Mouse (Mus musculus): Measurements from ENCODE around the gene Negr1. TPM values are rescaled to one million over a fixed set of nuclear protein-coding genes. Genes with fewer than 3 reads are reported as not detected.

Gene Negr1
- polyA plus RNA-seq, 1 experiment from 2014 or later: 4.2 TPM

- ATAC-seq (ENCODE audit: insufficient read depth, low FRiP score, low TSS enrichment): no peak
- H3K9ac ChIP-seq (ENCODE audit: low read length): no peak overlapping the region
- no peak for DNase-seq (ENCODE audit: low spot score)
- H3K4me3 ChIP-seq (ENCODE audit: low read depth, low read length): no peak overlapping the region
- no peak overlapping the region for H3K4me2 ChIP-seq (ENCODE audit: low read depth)
- WGBS: 83% methylated on average over 4 of the region's 4 CpGs
- no peaks in the 10 kb centered on the region for H3K36me3 ChIP-seq (ENCODE audit: control insufficient read depth, insufficient read depth, low read length)
- no peaks in the 10 kb centered on the region for H3K27me3 ChIP-seq (ENCODE audit: control insufficient read depth, insufficient read depth, low read length)
- H3K4me1 ChIP-seq (ENCODE audit: control insufficient read depth, insufficient read depth, low read length): no peaks in the 10 kb centered on the region
- H3K9me3 ChIP-seq (ENCODE audit: control insufficient read depth, low read length): no peaks in the 10 kb centered on the region
- no peak overlapping the region for H3K27ac ChIP-seq (ENCODE audit: low read depth, low read length)
Observed at GRCm38 (mm10) chr3:156955094-156955493, 393.5 kb downstream of the Negr1 start.

DNA sequence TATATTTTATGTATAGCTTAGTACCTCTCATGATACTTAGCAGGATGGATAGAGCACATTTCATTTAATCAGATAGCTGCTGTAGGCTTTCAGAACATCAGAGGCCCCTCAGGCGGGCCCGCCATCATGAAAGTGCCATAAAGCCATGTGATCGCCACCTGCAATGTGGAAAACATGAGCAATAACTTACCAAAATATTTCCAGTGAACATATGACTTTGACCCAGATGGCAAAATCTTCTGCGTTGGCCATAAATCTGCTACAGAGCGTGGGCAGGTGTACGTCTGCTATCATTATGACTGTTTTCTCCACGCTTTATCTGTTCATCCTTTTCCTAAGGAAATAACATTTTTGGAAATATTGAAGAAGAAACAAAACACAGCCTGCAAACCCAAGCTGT is 397.0 kb downstream of the Negr1 start:
- no peak overlapping the region for H3K9ac ChIP-seq (ENCODE audit: low read length)
- H3K36me3 ChIP-seq (ENCODE audit: control insufficient read depth, insufficient read depth, low read length): no peaks in the 10 kb centered on the region
- H3K4me3 ChIP-seq (ENCODE audit: low read depth, low read length): no peak overlapping the region
- no peak for ATAC-seq (ENCODE audit: insufficient read depth, low FRiP score, low TSS enrichment)
- no peaks in the 10 kb centered on the region for H3K4me1 ChIP-seq (ENCODE audit: control insufficient read depth, insufficient read depth, low read length)
- H3K9me3 ChIP-seq (ENCODE audit: control insufficient read depth, low read length): no peaks in the 10 kb centered on the region
- no peak overlapping the region for H3K27ac ChIP-seq (ENCODE audit: low read depth, low read length)
- DNase-seq (ENCODE audit: low spot score): no peak
- WGBS: 91% methylated on average over 7 of the region's 7 CpGs
- H3K4me2 ChIP-seq (ENCODE audit: low read depth): no peak overlapping the region
- no peaks in the 10 kb centered on the region for H3K27me3 ChIP-seq (ENCODE audit: control insufficient read depth, insufficient read depth, low read length)

DNA sequence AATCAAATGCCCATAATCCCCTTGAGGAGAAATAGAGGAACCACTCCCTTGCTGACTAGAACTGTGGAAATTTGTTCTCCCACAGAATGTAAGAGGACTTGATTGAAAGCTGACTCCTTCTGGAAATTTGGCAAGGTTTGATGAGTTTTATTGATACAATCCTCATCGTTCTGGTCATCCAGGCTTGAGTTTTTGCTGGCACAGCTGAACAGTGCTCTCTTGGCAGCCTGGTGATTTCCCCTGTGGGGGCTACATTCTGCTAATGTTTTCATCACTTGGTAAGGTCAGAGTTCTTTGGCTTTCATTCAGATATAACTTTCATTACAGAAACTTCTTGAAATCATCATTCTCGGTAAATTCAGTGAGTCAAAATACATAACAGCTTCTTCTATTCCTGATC is 407.2 kb downstream of the Negr1 start:
- H3K4me1 ChIP-seq (ENCODE audit: control insufficient read depth, insufficient read depth, low read length): no peaks in the 10 kb centered on the region
- H3K4me3 ChIP-seq (ENCODE audit: low read depth, low read length): no peak overlapping the region
- H3K9ac ChIP-seq (ENCODE audit: low read length): no peak overlapping the region
- DNase-seq (ENCODE audit: low spot score) (no peak), ATAC-seq (ENCODE audit: insufficient read depth, low FRiP score, low TSS enrichment) (no peak)
- H3K36me3 ChIP-seq (ENCODE audit: control insufficient read depth, insufficient read depth, low read length): no peaks in the 10 kb centered on the region
- H3K4me2 ChIP-seq (ENCODE audit: low read depth): no peak overlapping the region
- no peaks in the 10 kb centered on the region for H3K9me3 ChIP-seq (ENCODE audit: control insufficient read depth, low read length)
- no peaks in the 10 kb centered on the region for H3K27me3 ChIP-seq (ENCODE audit: control insufficient read depth, insufficient read depth, low read length)
- H3K27ac ChIP-seq (ENCODE audit: low read depth, low read length): no peak overlapping the region
- 86% methylated on average over 2 of the region's 2 CpGs for WGBS

GRCm38 (mm10) chr3:156971104-156971503 is 409.5 kb downstream of the Negr1 start:
- no peaks in the 10 kb centered on the region for H3K4me1 ChIP-seq (ENCODE audit: control insufficient read depth, insufficient read depth, low read length)
- 70% methylated on average over 2 of the region's 2 CpGs for WGBS
- no peak for ATAC-seq (ENCODE audit: insufficient read depth, low FRiP score, low TSS enrichment)

DNA sequence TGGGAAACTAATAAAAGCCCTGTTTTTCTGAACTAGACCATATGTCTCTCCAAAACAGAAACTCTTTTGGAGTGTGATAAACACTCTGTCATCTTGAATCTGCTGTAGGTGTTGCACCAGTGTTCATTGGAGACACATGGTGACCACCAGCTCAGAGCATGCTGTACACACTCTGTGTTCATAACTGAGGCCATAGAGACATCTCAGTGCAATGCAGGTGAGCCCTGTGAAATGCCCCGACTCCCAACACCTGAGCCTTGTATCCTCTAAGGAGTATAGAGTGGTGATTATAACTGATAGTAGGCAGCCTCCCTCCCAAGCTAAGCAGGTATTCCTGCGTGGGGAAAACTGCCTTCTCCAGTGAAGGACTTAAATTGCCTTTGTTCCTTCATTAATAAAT is 415.2 kb downstream of the Negr1 start:
- Histone ChIP-seq H3K36me3 (ENCODE audit: control insufficient read depth, insufficient read depth, low read length) (no peaks in the 10 kb centered on the region), H3K4me2 (ENCODE audit: low read depth) (no peak overlapping the region), H3K4me1 (ENCODE audit: control insufficient read depth, insufficient read depth, low read length) (no peaks in the 10 kb centered on the region), H3K27ac (ENCODE audit: low read depth, low read length) (no peak overlapping the region), H3K9ac (ENCODE audit: low read length) (no peak overlapping the region), H3K27me3 (ENCODE audit: control insufficient read depth, insufficient read depth, low read length) (no peaks in the 10 kb centered on the region), H3K4me3 (ENCODE audit: low read depth, low read length) (no peak overlapping the region), H3K9me3 (ENCODE audit: control insufficient read depth, low read length) (no peaks in the 10 kb centered on the region)
- WGBS: 62% methylated on average over 2 of the region's 2 CpGs
- DNase-seq (ENCODE audit: low spot score) (no peak), ATAC-seq (ENCODE audit: insufficient read depth, low FRiP score, low TSS enrichment) (no peak)

More at GRCm38 (mm10) chr3:156971104-156971503, 409.5 kb downstream of the Negr1 start:
- H3K27ac ChIP-seq (ENCODE audit: low read depth, low read length): no peak overlapping the region
- H3K4me3 ChIP-seq (ENCODE audit: low read depth, low read length): no peak overlapping the region
- H3K36me3 ChIP-seq (ENCODE audit: control insufficient read depth, insufficient read depth, low read length): no peaks in the 10 kb centered on the region
- no peak overlapping the region for H3K9ac ChIP-seq (ENCODE audit: low read length)
- no peaks in the 10 kb centered on the region for H3K9me3 ChIP-seq (ENCODE audit: control insufficient read depth, low read length)
- H3K4me2 ChIP-seq (ENCODE audit: low read depth): no peak overlapping the region
- no peak for DNase-seq (ENCODE audit: low spot score)
- no peaks in the 10 kb centered on the region for H3K27me3 ChIP-seq (ENCODE audit: control insufficient read depth, insufficient read depth, low read length)

DNA sequence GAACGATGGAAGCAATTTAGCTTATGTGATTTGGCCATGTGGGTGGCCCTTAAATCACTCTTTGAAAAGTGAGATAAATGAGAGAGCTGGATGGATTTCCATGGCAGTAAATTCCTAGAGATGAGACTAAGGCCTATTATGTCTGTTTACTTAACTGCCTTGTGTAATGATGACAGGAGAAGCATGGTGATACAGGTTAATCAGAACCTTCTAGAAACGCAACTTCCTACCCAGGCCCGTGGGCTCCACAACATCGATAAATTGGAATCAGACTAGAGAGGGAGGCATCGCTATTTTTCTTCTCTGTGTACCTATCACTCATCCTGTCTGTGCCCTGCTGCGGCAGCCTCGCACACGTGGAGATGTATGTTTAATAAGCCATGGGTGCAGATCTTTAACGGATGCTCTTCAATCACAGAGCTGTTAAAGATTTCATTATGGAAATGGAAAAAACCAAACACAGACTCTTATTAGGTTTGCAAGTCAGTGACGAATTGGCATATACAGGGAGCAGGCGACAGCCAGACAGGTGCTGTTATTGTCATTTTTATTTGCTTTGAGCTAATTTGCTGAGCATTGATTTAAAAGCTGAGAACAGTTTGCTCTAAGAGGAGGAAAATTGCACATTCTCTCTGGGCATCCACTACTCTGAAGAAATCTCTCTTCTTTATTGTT is 418.6 kb downstream of the Negr1 start:
- DNase-seq (ENCODE audit: low spot score) (peak; percentile 16), ATAC-seq (ENCODE audit: insufficient read depth, low FRiP score, low TSS enrichment) (0 out of 2 replicates have a peak, but pooled peaks have one; percentile 33)
- no peak overlapping the region for H3K4me3 ChIP-seq (ENCODE audit: low read depth, low read length)
- no peak overlapping the region for H3K9ac ChIP-seq (ENCODE audit: low read length)
- no peaks in the 10 kb centered on the region for H3K36me3 ChIP-seq (ENCODE audit: control insufficient read depth, insufficient read depth, low read length)
- no peaks in the 10 kb centered on the region for H3K9me3 ChIP-seq (ENCODE audit: control insufficient read depth, low read length)
- H3K27me3 ChIP-seq (ENCODE audit: control insufficient read depth, insufficient read depth, low read length): no peaks in the 10 kb centered on the region
- H3K4me1 ChIP-seq (ENCODE audit: control insufficient read depth, insufficient read depth, low read length): no peaks in the 10 kb centered on the region
- H3K27ac ChIP-seq (ENCODE audit: low read depth, low read length): no peak overlapping the region
- WGBS: 71% methylated on average over 11 of the region's 11 CpGs
- no peak overlapping the region for H3K4me2 ChIP-seq (ENCODE audit: low read depth)

- H3K4me2 ChIP-seq (ENCODE audit: low read depth): no peak overlapping the region
- no peak overlapping the region for H3K4me3 ChIP-seq (ENCODE audit: low read depth, low read length)
- no peaks in the 10 kb centered on the region for H3K4me1 ChIP-seq (ENCODE audit: control insufficient read depth, insufficient read depth, low read length)
- WGBS: 61% methylated on average over 4 of the region's 4 CpGs
- no peak overlapping the region for H3K9ac ChIP-seq (ENCODE audit: low read length)
- no peaks in the 10 kb centered on the region for H3K27me3 ChIP-seq (ENCODE audit: control insufficient read depth, insufficient read depth, low read length)
- ATAC-seq (ENCODE audit: insufficient read depth, low FRiP score, low TSS enrichment): peak; percentile 45; the same call in 1 of the 2 replicates
- no peaks in the 10 kb centered on the region for H3K36me3 ChIP-seq (ENCODE audit: control insufficient read depth, insufficient read depth, low read length)
- peak; percentile 33 for DNase-seq (ENCODE audit: low spot score)
- no peak overlapping the region for H3K27ac ChIP-seq (ENCODE audit: low read depth, low read length)
- no peaks in the 10 kb centered on the region for H3K9me3 ChIP-seq (ENCODE audit: control insufficient read depth, low read length)
Observed at GRCm38 (mm10) chr3:156982102-156982501, 420.5 kb downstream of the Negr1 start.

GRCm38 (mm10) chr3:156987113-156987512 is 425.5 kb downstream of the Negr1 start:
- H3K27ac ChIP-seq (ENCODE audit: low read depth, low read length): no peak overlapping the region
- 91% methylated on average over 3 of the region's 3 CpGs for WGBS
- H3K4me1 ChIP-seq (ENCODE audit: control insufficient read depth, insufficient read depth, low read length): no peaks in the 10 kb centered on the region
- H3K9me3 ChIP-seq (ENCODE audit: control insufficient read depth, low read length): no peaks in the 10 kb centered on the region
- ATAC-seq (ENCODE audit: insufficient read depth, low FRiP score, low TSS enrichment) (no peak), DNase-seq (ENCODE audit: low spot score) (no peak)
- H3K4me3 ChIP-seq (ENCODE audit: low read depth, low read length): no peak overlapping the region
- no peak overlapping the region for H3K9ac ChIP-seq (ENCODE audit: low read length)
- no peaks in the 10 kb centered on the region for H3K36me3 ChIP-seq (ENCODE audit: control insufficient read depth, insufficient read depth, low read length)
- H3K4me2 ChIP-seq (ENCODE audit: low read depth): no peak overlapping the region
- no peaks in the 10 kb centered on the region for H3K27me3 ChIP-seq (ENCODE audit: control insufficient read depth, insufficient read depth, low read length)

- no peaks in the 10 kb centered on the region for H3K4me1 ChIP-seq (ENCODE audit: control insufficient read depth, insufficient read depth, low read length)
- no peak overlapping the region for H3K9ac ChIP-seq (ENCODE audit: low read length)
- DNase-seq (ENCODE audit: low spot score) (no peak), ATAC-seq (ENCODE audit: insufficient read depth, low FRiP score, low TSS enrichment) (no peak)
- no peak overlapping the region for H3K4me3 ChIP-seq (ENCODE audit: low read depth, low read length)
- H3K4me2 ChIP-seq (ENCODE audit: low read depth): no peak overlapping the region
- no peak overlapping the region for H3K27ac ChIP-seq (ENCODE audit: low read depth, low read length)
- no peaks in the 10 kb centered on the region for H3K36me3 ChIP-seq (ENCODE audit: control insufficient read depth, insufficient read depth, low read length)
- no peaks in the 10 kb centered on the region for H3K9me3 ChIP-seq (ENCODE audit: control insufficient read depth, low read length)
- 79% methylated on average over 2 of the region's 2 CpGs for WGBS
- no peaks in the 10 kb centered on the region for H3K27me3 ChIP-seq (ENCODE audit: control insufficient read depth, insufficient read depth, low read length)
Observed at GRCm38 (mm10) chr3:156992171-156992570, 430.6 kb downstream of the Negr1 start.

All from neural tube, embryonic 11.5 days (tissue).